Mouse (Mus musculus) liver, embryonic 14.5 days (tissue): ENCODE measurements around the gene Dok5. TPM values are rescaled to one million over a fixed set of nuclear protein-coding genes. Genes with fewer than 3 reads are reported as not detected.

Experiments
- ATAC-seq: fragments of 200-750 bp; cut with Nextera tagmentation; 2 replicates; pipeline ENCODE4 v1.8.0; 2017; ENCODE audit warnings: moderate number of reproducible peaks, mild to moderate bottlenecking, moderate library complexity; ENCODE audit not compliant: insufficient read depth
- DNase-seq, 3 experiments: peaks; one replicate each; pipeline ENCODE4 v3.0.0-alpha.2; 2012 to 2013; ENCODE audit warnings: low read depth in 3 of 3, low spot score in 3 of 3
- H3K27ac ChIP-seq: fragments of 300-500 bp; sonication (generic); 2 replicates; pipeline ENCODE4 v1.5.1; 2014; ENCODE audit warnings: moderate library complexity, mild to moderate bottlenecking, control low read depth, inconsistent platforms
- H3K27me3 ChIP-seq: fragments of 300-500 bp; sonication (generic); 2 replicates; pipeline ENCODE4 v1.6.1; 2014; ENCODE audit warnings: mild to moderate bottlenecking, low read length, moderate library complexity; ENCODE audit not compliant: control insufficient read depth, insufficient read depth
- H3K36me3 ChIP-seq: fragments of 300-500 bp; sonication (generic); replicated peaks from 2 replicates; pipeline ENCODE4 v1.6.1; 2014; ENCODE audit warnings: low read depth; ENCODE audit not compliant: control insufficient read depth, insufficient read depth
- H3K4me1 ChIP-seq, 2 experiments: fragments of 200-500 bp in 1 of 2; fragments of 300-500 bp in 1 of 2; sonication (generic) in 1 of 2; replicated peaks; 2 replicates each; pipeline ENCODE4 v1.6.1; 2012 to 2014; ENCODE audit warnings: antibody characterized with exemption in 1 of 2, inconsistent platforms in 1 of 2, low read length in 1 of 2; ENCODE audit not compliant: control insufficient read depth in 2 of 2, insufficient read depth in 2 of 2
- H3K4me2 ChIP-seq: fragments of 300-500 bp; sonication (generic); 2 replicates; pipeline ENCODE4 v1.6.1; 2014; ENCODE audit warnings: low read depth, mild to moderate bottlenecking, control low read depth, moderate library complexity
- H3K4me3 ChIP-seq, 2 experiments: fragments of 200-500 bp in 1 of 2; fragments of 300-500 bp in 1 of 2; sonication (generic) in 1 of 2; 2 replicates each; pipeline ENCODE4 v1.5.1; 2012 to 2014; ENCODE audit warnings: low read depth in 2 of 2, low read length in 2 of 2, mild to moderate bottlenecking in 2 of 2, control low read depth in 1 of 2, inconsistent platforms in 1 of 2, moderate library complexity in 1 of 2; ENCODE audit not compliant: insufficient read depth in 1 of 2
- H3K9ac ChIP-seq: fragments of 300-500 bp; sonication (generic); replicated peaks from 2 replicates; pipeline ENCODE4 v1.6.1; 2014; ENCODE audit warnings: mild to moderate bottlenecking, control low read depth, moderate library complexity
- H3K9me3 ChIP-seq: fragments of 300-500 bp; sonication (generic); 2 replicates; pipeline ENCODE4 v1.6.1; 2016; ENCODE audit warnings: low read length, mixed read lengths; ENCODE audit not compliant: control insufficient read depth
- CTCF ChIP-seq: IDR thresholded peaks from 2 replicates; pipeline ENCODE4 v1.5.1; 2016; ENCODE audit warnings: antibody characterized with exemption, low read depth, control low read depth
- EP300 ChIP-seq: IDR thresholded peaks from 2 replicates; pipeline ENCODE4 v1.6.1; 2016; ENCODE audit warnings: antibody characterized with exemption, low read depth
- WGBS: fragments of 180-500 bp; shearing (Covaris S2); extraction: QIAGEN DNeasy Blood & Tissue Kit; methylation state at CpG from one replicate; pipeline ENCODE4 v1.1.7; 2014; ENCODE audit not compliant: insufficient replicate concordance; 5-methylcytosine and 5-hydroxymethylcytosine counted together
- polyA plus RNA-seq, 2 experiments: library from polyadenylated mRNA; depleted of rRNA in 1 of 2; stranded (reverse) in 1 of 2; unstranded in 1 of 2; fragments of >200 nt; fragmentation: Nextera tagmentation in 1 of 2; extraction: Ambion mirVana in 1 of 2; gene quantifications; 2 replicates each; pipeline versions ENCODE4 v1.2.1 to v1.2.3; 2012 to 2014

Gene Dok5
- polyA plus RNA-seq (2012; rRNA removed) = 0.19 and 0.21 TPM in 2 replicates
- 0.15 and 0.20 TPM in 2 replicates for polyA plus RNA-seq (2014; fragmentation: Nextera tagmentation; extraction: Ambion mirVana)

DNA sequence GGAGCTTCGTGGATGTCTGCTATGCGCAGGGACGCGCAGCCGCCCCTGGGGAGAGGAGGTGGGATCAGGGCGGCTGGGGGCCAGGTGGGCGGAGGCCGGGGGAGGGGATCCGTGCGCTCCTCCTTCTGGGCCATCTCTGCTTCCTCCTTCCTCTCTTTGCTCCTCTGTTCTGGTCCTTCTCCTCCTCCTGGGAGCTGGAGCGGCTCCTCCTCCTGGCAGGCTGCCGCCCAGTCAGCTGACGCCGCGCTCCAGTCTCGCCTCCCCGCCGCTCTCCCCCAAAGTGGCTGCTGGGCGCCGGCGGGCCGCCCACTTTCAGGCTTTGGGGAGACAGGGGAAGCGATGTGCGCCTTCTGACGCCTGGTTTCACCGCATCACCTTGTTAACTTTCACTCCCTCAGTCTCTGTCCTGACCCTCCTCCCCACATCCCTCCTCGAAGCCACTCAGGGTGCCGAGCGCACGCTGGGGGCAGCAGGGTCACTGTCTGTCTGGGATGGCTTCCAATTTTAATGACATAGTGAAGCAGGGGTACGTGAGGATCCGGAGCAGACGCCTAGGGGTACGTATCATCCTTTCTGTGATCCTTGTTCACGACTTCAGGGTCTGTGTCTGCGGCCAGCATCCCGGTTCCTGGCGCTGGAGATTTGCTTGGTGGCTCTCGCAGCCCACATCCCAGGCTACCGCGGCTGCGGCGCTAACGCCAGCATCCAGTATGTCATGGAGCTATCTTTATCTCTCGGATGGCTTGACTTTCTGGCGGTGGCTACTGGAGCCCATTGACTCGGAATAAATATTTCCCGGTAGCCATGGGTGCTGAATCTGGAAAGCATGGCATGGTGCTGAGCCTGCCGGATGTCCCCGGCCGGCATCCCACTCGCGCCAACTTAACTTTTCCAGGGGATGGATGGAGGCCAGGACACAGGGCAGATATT, at the start of gene Dok5:
Gene Dok5 (plus strand): TSS at position 176 of the 930 bp plus-strand sequence.
- H3K9ac ChIP-seq = no peak within 1 kb of the TSS
- no peaks in the 10 kb centered on the region for H3K4me1 ChIP-seq
- H3K27me3 ChIP-seq = no peaks in the 10 kb centered on the region; the same call in 1 of the 2 replicates
- ATAC-seq (no peak), DNase-seq (no peak)
- 6% methylated on average over 43 of the region's 53 CpGs for WGBS
- H3K27ac ChIP-seq = no peak within 1 kb of the TSS
- H3K4me3 ChIP-seq = peak within 1 kb of the TSS; percentile 7 to 23; a peak in 2 of 4 replicates
- no peak within 1 kb of the TSS; the same call in 1 of the 2 replicates for H3K4me2 ChIP-seq
- no peak for TF ChIP-seq EP300
- TF ChIP-seq CTCF = no peak
- H3K9me3 ChIP-seq = no peaks in the 10 kb centered on the region
- H3K36me3 ChIP-seq = no peaks in the 10 kb centered on the region

DNA sequence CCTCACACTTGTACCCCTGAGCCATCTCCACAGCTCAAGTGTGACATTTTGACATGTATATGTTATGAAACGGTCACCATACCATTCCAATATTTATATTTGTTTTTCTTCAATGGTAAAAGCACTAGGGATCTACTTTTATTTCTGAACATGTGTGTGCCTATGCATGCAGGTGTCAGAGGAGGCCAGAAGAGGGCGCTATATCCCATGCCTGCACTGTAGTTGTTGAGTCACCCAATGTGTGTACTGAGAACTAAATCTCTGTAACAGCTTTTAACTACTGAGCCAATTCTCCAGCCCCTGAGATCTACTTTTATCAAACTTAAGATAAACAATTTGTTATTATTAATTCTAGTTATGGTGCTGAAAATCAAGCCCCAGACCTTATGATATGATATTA, 48.2 kb upstream of the Dok5 start:
- Histone ChIP-seq H3K9ac (no peak overlapping the region), H3K4me1 (no peaks in the 10 kb centered on the region), H3K36me3 (no peaks in the 10 kb centered on the region), H3K27ac (no peak overlapping the region), H3K27me3 (no peaks in the 10 kb centered on the region), H3K4me3 (no peak overlapping the region), H3K4me2 (no peak overlapping the region), H3K9me3 (no peaks in the 10 kb centered on the region)
- 51% methylated on average over 2 of the region's 2 CpGs for WGBS
- TF ChIP-seq EP300 (no peak), CTCF (peak; percentile 17; the same call in 1 of the 2 replicates)
- ATAC-seq (no peak), DNase-seq (no peak)

DNA sequence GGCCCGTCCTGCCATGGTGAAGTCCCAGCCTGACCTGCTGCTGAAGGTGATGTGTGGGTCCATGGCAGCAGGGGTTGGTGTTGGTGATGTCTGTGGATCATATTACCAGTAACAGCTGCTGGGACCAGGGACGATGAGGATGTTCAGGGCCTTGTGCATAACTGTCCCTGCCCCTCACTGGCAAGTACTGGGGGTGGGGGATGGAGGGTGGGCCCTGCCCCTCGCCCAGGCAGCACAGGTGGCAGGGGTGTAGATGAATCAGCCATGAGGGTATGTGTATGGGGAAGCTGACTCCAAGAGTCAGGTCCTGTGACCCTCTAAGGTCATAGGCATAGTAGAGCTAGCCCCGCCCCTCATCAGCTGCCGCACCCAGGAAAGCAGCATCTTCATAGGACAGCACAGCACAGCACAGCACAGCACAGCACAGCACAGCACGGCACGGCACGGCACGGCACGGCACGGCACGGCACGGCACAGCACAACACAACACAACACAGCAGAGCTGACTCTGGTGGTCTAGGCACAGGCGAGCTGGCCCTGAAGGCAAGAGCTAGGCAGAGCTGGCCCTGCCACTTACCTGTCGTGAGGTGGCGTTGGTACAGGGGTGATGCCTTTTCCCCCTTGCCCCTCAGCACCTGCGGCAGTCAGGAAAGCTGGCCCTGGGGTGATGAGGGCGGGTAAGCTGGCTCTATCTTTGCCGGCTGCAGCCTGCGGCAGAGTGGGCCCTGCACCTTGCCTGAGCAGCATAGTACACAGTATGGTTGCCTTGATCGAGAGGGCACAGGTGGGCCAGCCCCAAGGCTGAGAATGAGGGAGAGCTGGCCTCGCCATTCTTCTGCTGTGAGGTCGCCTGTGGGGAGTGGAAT, 36.3 kb upstream of the Dok5 start:
- 60% methylated on average over 23 of the region's 23 CpGs for WGBS
- Histone ChIP-seq H3K4me2 (no peak overlapping the region), H3K9ac (no peak overlapping the region), H3K4me1 (no peaks in the 10 kb centered on the region), H3K4me3 (no peak overlapping the region), H3K9me3 (no peaks in the 10 kb centered on the region; the same call in 1 of the 2 replicates), H3K27ac (no peak overlapping the region), H3K36me3 (no peaks in the 10 kb centered on the region), H3K27me3 (no peaks in the 10 kb centered on the region)
- no peak for DNase-seq
- no peak for ATAC-seq
- TF ChIP-seq EP300 = no peak
- no peak for TF ChIP-seq CTCF

DNA sequence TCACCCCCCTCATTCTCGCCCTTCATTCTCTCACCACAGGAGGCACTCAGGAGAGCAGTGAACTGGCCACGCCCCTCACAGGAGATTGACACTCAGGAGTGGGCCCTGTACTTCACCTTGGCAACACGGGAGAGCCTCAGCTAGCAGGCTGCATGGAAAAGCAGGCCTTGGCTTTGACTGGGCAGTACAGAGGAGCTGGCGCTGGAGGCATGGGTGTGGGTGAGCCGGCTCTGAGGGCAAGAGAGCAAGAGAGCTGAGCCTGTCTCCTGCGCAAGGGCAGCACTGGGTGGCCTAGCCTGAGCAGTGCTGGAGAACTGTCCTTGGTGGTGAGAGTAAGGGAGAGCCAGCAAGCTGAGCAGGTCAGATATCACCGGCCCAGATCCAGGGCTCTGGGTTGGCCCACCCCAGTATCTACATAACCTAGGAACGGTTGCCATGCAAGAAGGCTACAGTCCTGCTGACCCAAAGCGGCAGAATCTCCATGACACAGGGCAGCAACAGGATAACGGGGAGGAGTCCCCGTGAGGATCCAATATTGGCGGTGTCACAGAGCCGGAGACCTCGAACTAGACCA, 35.6 kb upstream of the Dok5 start:
- no peak overlapping the region for H3K4me2 ChIP-seq
- TF ChIP-seq EP300 (no peak), CTCF (no peak)
- ATAC-seq = no peak
- 61% methylated on average over 14 of the region's 14 CpGs for WGBS
- no peaks in the 10 kb centered on the region; the same call in 1 of the 2 replicates for H3K9me3 ChIP-seq
- H3K36me3 ChIP-seq = no peaks in the 10 kb centered on the region
- H3K4me3 ChIP-seq = no peak overlapping the region
- H3K4me1 ChIP-seq = no peaks in the 10 kb centered on the region
- H3K27ac ChIP-seq = no peak overlapping the region
- DNase-seq = no peak
- no peaks in the 10 kb centered on the region for H3K27me3 ChIP-seq
- no peak overlapping the region for H3K9ac ChIP-seq
